ENCODE assay signal across 12 mouse cellular contexts in genomic region chr4:84015552-84016169, GRCm38 (mm10).
DNase-seq lines count a peak whose midpoint lies in the region; ATAC-seq lines count a peak whose summit lies in the region.
"Had no signal": no experiment of that assay in that cellular context is flagged by ENCODE, and none has a peak within 500 bp of the region (broad histone marks: within the 10 kb centered on the region; RNA-seq: fewer than 3 reads in every experiment).

No protein-coding gene starts in this region.

- intact Hi-C loops in heart, postnatal 14 days (cut with DNase I) = loop anchor here (10.0 kb wide), 1 partner anchor 221 kb away; no protein-coding TSS in a partner anchor

- peak; percentile 33 to 59 for DNase-seq in cerebellum, postnatal 14 days
- DNase-seq in lung, postnatal 10 days = peak; percentile 59
- DNase-seq in lung, postnatal 14 days = no peak
- peak; percentile 34 to 61 for DNase-seq in heart, postnatal 14 days
- no peak for DNase-seq in thymus, postnatal 0 days (ENCODE audit: low spot score)
- DNase-seq: embryo, embryonic 11 days; kidney, postnatal 4 days; retina, postnatal 1 day had no signal

- ATAC-seq in cerebellum, adult (ENCODE audit: insufficient number of reproducible peaks, low FRiP score, low TSS enrichment) = no peak
- no peak; the same call in 1 of the 2 replicates for ATAC-seq in frontal cortex, adult (ENCODE audit: low TSS enrichment)
- ATAC-seq in activated CD4-positive, CD25-positive, alpha-beta regulatory T cell, adult 4 months = no peak
- ATAC-seq: forebrain, embryonic 15.5 days had no signal

Comparison
In these comparisons a context has a peak if more than half of its experiments do, and no peak if none do; other contexts are left out.
1. DNase-seq: peak in cerebellum, postnatal 14 days (2 of 2), lung, postnatal 10 days (single experiment) and heart, postnatal 14 days (2 of 2); none in lung, postnatal 14 days (single experiment) and thymus, postnatal 0 days (single experiment).